Mouse (Mus musculus): ENCODE data around the gene Pign. TPM values are rescaled to one million over a fixed set of nuclear protein-coding genes. Genes with fewer than 3 reads are reported as not detected.

The Pign gene
- polyA plus RNA-seq (2016; fragmentation: Nextera tagmentation; extraction: Ambion mirVana): 18.1 and 21.8 TPM in 2 replicates

DNA sequence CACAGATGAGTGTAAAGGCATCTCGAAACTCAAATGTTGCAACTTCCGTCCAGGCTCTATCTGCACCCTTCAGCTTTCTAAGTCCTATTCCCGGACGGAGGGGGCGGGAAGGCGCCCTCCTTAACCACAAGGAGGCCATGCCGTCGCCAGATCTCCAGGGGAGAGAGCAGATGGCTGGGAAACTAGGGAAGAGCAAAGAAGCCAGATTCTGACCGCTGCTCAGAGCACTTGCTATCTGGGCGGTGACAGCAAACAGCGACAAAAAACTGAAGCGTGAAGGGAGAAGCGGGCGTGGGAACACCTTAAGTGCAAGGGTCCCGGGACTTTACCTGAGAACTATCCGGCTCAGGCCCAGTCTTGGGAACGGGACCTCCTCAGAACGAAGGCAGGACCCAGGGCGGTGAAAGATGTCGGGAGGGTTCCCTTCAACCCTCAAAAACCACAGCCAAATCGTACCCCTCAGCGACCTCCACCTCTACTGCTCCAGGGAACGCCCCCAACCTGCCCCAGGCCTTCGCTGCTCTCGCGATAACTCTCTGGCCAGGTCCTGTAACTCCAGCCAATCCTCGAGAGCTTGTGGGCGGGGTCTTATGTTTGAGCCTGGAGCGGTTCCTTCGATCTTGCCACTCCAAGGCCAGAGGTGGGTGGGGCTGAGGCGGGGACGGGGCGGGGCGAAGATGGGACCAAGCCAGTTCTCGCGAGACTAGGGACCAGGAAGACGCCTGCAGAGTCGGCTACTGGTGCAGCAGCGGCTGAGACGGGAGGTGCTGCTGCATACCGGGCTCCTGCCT is at the start of gene Pign, which contains the start of gene Relch:
Pign (minus strand) TSS at position 507 of the 791 bp plus-strand sequence.
Relch (plus strand) TSS at position 691 of the 791 bp plus-strand sequence.
- Histone ChIP-seq H3K4me1 (replicated peaks) (peaks cover 12% of the 10 kb centered on the region), H3K36me3 (no peaks in the 10 kb centered on the region), H3K4me3 (replicated peaks) (peak within 1 kb of the TSS; percentile 94), H3K27ac (peak within 1 kb of the TSS; percentile 82), H3K27me3 (no peaks in the 10 kb centered on the region), H3K9ac (replicated peaks) (peak within 1 kb of the TSS; percentile 82), H3K4me2 (peak within 1 kb of the TSS; percentile 86), H3K9me3 (no peaks in the 10 kb centered on the region)
- under 1% methylated on average over 41 of the region's 41 CpGs for WGBS
- ATAC-seq (ENCODE audit: insufficient number of reproducible peaks, insufficient read depth, low FRiP score, low TSS enrichment, low read depth): peak; percentile 97

- H3K9me3 ChIP-seq: no peaks in the 10 kb centered on the region
- peaks cover 26% of the 10 kb centered on the region for H3K36me3 ChIP-seq
- H3K27ac ChIP-seq: no peak overlapping the region
- no peak overlapping the region for H3K9ac ChIP-seq (replicated peaks)
- no peak for ATAC-seq (ENCODE audit: insufficient number of reproducible peaks, insufficient read depth, low FRiP score, low TSS enrichment, low read depth)
- H3K4me2 ChIP-seq: no peak overlapping the region
- H3K4me3 ChIP-seq (replicated peaks): no peak overlapping the region
- H3K4me1 ChIP-seq (replicated peaks): no peaks in the 10 kb centered on the region
- H3K27me3 ChIP-seq: no peaks in the 10 kb centered on the region
- WGBS: 96% methylated on average over 2 of the region's 2 CpGs
Observed at GRCm38 (mm10) chr1:105712822-105713221, 49.3 kb upstream of the Pign start.

DNA sequence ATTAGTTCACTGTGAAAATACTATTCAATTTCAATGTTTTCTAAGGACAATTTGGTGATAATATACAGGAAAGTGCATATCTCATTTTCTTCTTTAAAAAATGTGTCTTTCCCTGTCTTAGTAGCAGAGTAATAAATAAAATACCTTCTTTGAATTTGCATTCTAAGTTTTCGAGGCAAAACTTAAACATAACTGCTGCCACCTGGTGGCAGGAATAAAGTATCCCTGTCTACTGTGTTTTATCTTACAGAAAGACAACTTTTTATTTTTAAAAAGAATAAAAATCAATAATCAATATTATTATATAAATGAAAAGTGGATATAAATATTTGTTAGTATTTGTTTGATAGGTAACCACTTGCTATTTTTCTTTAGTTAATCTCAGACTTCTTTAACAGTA is 47.8 kb upstream of the Pign start:
- H3K27me3 ChIP-seq: no peaks in the 10 kb centered on the region
- no peak overlapping the region for H3K27ac ChIP-seq
- 43% methylated on average over 1 of the region's 1 CpGs for WGBS
- no peaks in the 10 kb centered on the region for H3K4me1 ChIP-seq (replicated peaks)
- H3K4me3 ChIP-seq (replicated peaks): no peak overlapping the region
- no peak for ATAC-seq (ENCODE audit: insufficient number of reproducible peaks, insufficient read depth, low FRiP score, low TSS enrichment, low read depth)
- H3K4me2 ChIP-seq: no peak overlapping the region
- peaks cover 33% of the 10 kb centered on the region for H3K36me3 ChIP-seq
- no peak overlapping the region for H3K9ac ChIP-seq (replicated peaks)
- no peaks in the 10 kb centered on the region for H3K9me3 ChIP-seq

DNA sequence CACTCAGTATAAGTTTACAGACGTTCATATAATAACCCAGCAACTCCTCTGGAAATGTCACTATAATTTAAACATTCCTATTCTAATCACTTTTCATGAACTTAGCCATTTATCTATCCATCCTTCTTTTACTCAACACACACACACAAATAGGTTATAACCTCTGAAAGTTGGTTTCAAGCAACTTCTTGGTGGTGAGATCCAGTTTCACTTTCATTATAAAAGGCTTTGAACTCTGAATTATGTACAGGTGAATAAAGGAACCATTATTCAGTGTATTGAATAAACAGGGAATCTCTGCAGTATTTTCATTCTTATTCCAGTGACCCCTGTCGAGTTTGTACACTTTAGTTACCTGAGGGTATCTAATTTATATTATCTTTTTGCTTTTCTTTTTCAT is 45.9 kb upstream of the Pign start:
- 88% methylated on average over 2 of the region's 2 CpGs for WGBS
- Histone ChIP-seq H3K9me3 (no peaks in the 10 kb centered on the region), H3K4me1 (replicated peaks) (no peaks in the 10 kb centered on the region), H3K27me3 (no peaks in the 10 kb centered on the region), H3K27ac (no peak overlapping the region), H3K4me3 (replicated peaks) (no peak overlapping the region), H3K4me2 (no peak overlapping the region), H3K9ac (replicated peaks) (no peak overlapping the region), H3K36me3 (peaks cover 29% of the 10 kb centered on the region)
- ATAC-seq (ENCODE audit: insufficient number of reproducible peaks, insufficient read depth, low FRiP score, low TSS enrichment, low read depth): no peak

- Histone ChIP-seq H3K27me3 (no peaks in the 10 kb centered on the region), H3K9me3 (no peaks in the 10 kb centered on the region), H3K36me3 (peaks cover 19% of the 10 kb centered on the region; the same call in 1 of the 2 replicates), H3K4me1 (replicated peaks) (no peaks in the 10 kb centered on the region), H3K27ac (no peak overlapping the region), H3K4me2 (no peak overlapping the region), H3K9ac (replicated peaks) (no peak overlapping the region), H3K4me3 (replicated peaks) (no peak overlapping the region)
- WGBS: 92% methylated on average over 4 of the region's 4 CpGs
- ATAC-seq (ENCODE audit: insufficient number of reproducible peaks, insufficient read depth, low FRiP score, low TSS enrichment, low read depth): no peak
Observed at GRCm38 (mm10) chr1:105700984-105701530, 37.6 kb upstream of the Pign start.

GRCm38 (mm10) chr1:105695581-105695980 is 32.1 kb upstream of the Pign start:
- Histone ChIP-seq H3K36me3 (peaks cover 12% of the 10 kb centered on the region; the same call in 1 of the 2 replicates), H3K27ac (no peak overlapping the region), H3K4me2 (no peak overlapping the region), H3K4me3 (replicated peaks) (no peak overlapping the region), H3K27me3 (no peaks in the 10 kb centered on the region), H3K9me3 (no peaks in the 10 kb centered on the region), H3K4me1 (replicated peaks) (no peaks in the 10 kb centered on the region), H3K9ac (replicated peaks) (no peak overlapping the region)
- no peak for ATAC-seq (ENCODE audit: insufficient number of reproducible peaks, insufficient read depth, low FRiP score, low TSS enrichment, low read depth)
- 83% methylated on average over 2 of the region's 2 CpGs for WGBS

DNA sequence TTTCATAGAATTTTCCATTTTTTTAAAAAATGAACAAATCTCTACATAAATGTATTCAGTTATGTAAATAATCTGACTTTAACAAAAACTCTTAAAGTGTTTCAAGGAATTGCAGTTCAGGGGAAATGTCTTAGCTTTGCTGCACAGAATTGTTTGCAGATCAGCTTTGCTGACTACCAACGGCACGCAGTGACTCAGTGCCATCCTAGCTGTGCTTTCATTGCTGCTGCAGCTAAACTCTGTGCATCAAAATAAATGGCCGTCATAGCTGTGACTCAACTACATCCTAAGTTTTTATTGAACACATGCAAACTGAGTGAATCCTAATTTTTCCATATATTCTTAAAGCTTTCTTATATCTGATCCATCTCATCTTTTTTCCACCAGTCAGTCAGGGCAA is 22.0 kb upstream of the Pign start:
- Histone ChIP-seq H3K4me1 (replicated peaks) (no peaks in the 10 kb centered on the region), H3K27ac (no peak overlapping the region), H3K27me3 (no peaks in the 10 kb centered on the region), H3K9me3 (no peaks in the 10 kb centered on the region), H3K4me2 (no peak overlapping the region), H3K9ac (replicated peaks) (no peak overlapping the region), H3K4me3 (replicated peaks) (no peak overlapping the region), H3K36me3 (peaks cover 11% of the 10 kb centered on the region; the same call in 1 of the 2 replicates)
- ATAC-seq (ENCODE audit: insufficient number of reproducible peaks, insufficient read depth, low FRiP score, low TSS enrichment, low read depth): no peak
- 90% methylated on average over 3 of the region's 3 CpGs for WGBS

- 84% methylated on average over 1 of the region's 1 CpGs for WGBS
- H3K9ac ChIP-seq (replicated peaks): no peak overlapping the region
Observed at GRCm38 (mm10) chr1:105680587-105680986, 17.1 kb upstream of the Pign start.

DNA sequence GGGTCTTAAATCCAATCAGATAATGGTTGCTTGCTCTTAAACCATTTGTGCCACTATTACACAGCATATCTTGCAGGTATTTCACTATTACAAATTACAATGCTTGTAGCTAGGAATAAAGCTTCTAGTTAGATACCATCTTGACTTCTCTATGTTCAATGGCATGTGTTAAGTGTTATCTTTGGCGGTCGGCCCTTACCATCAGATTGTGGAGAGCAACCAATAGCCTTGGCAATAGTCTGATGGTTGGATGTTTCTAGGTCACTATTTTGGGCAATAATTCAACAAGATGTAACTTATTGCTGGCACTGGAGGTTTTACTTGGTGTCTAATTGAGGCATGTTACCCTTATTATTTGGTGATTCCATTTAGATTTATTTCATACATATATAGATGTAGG is 11.3 kb upstream of the Pign start:
- H3K4me2 ChIP-seq: no peak overlapping the region
- H3K27me3 ChIP-seq: no peaks in the 10 kb centered on the region
- no peak for ATAC-seq (ENCODE audit: insufficient number of reproducible peaks, insufficient read depth, low FRiP score, low TSS enrichment, low read depth)
- WGBS: 92% methylated on average over 2 of the region's 2 CpGs
- no peak overlapping the region for H3K9ac ChIP-seq (replicated peaks)
- H3K27ac ChIP-seq: no peak overlapping the region
- H3K4me1 ChIP-seq (replicated peaks): no peaks in the 10 kb centered on the region
- no peak overlapping the region for H3K4me3 ChIP-seq (replicated peaks)
- H3K36me3 ChIP-seq: peaks cover 10% of the 10 kb centered on the region; the same call in 1 of the 2 replicates
- no peaks in the 10 kb centered on the region for H3K9me3 ChIP-seq

More at GRCm38 (mm10) chr1:105680587-105680986, 17.1 kb upstream of the Pign start:
- Histone ChIP-seq H3K9me3 (no peaks in the 10 kb centered on the region), H3K4me2 (no peak overlapping the region), H3K27me3 (no peaks in the 10 kb centered on the region), H3K27ac (no peak overlapping the region), H3K36me3 (peaks cover 18% of the 10 kb centered on the region; the same call in 1 of the 2 replicates), H3K4me1 (replicated peaks) (no peaks in the 10 kb centered on the region), H3K4me3 (replicated peaks) (no peak overlapping the region)
- no peak for ATAC-seq (ENCODE audit: insufficient number of reproducible peaks, insufficient read depth, low FRiP score, low TSS enrichment, low read depth)

DNA sequence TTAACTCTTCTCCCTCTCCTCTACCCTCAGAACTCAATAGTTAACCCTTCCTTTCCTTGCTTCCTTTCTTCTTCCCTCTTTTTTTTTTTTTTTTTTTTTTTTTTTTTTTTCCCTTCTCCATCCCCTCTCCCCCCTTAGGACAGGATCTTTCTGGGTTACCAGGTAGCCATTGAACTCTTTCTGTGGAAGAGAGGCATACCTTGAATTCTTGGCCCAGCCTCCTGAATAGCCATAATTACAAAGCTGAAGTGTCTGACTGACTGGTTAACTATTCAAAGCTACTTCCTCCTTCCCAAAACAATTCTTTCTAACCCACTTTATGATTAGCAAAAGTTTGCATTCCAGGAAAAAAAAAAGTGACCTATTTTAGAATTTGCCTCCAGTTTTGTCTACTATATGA is 6.2 kb upstream of the Pign start:
- Histone ChIP-seq H3K36me3 (no peaks in the 10 kb centered on the region), H3K4me3 (replicated peaks) (no peak overlapping the region), H3K4me1 (replicated peaks) (peaks cover 9% of the 10 kb centered on the region), H3K27me3 (no peaks in the 10 kb centered on the region), H3K9me3 (no peaks in the 10 kb centered on the region), H3K4me2 (no peak overlapping the region), H3K27ac (no peak overlapping the region), H3K9ac (replicated peaks) (no peak overlapping the region)
- no peak for ATAC-seq (ENCODE audit: insufficient number of reproducible peaks, insufficient read depth, low FRiP score, low TSS enrichment, low read depth)

DNA sequence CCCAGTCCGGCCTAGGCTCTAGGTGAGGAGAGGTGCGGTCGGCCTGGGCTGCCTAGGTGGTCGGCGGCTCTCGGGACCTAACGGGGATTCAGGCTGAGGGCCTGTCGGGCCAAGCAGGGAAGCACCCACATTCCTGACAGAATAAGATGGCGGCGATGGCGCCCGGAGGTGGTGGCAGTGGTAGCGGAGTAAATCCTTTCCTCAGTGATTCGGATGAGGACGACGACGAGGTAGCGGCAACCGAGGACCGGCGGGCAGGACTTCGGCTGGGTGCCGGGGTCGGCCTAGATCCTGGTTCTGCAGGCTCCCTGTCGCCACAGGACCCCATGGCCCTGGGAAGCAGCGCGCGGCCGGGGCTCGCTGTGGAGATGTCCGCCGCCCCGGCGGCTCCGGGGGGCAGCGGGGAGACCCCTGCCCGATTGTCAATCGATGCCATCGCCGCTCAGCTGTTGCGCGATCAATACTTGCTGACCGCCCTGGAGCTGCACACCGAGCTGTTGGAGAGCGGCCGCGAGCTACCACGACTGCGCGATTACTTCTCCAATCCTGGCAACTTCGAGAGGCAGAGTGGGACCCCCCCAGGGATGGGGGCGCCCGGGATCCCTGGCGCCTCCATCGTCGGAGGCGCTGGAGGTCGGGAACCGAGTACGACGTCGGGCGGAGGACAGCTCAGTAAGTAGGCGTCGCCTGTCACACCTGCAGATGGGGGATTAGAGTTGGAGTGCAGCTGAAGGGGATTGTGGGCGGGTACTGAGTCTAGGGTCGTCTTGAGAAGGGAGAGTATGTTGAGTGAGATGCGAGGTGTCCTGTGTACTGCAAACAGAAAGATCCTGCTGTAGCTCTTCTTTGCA is 710 bp upstream of the Pign start:
- H3K36me3 ChIP-seq: no peaks in the 10 kb centered on the region
- H3K27me3 ChIP-seq: no peaks in the 10 kb centered on the region
- H3K9me3 ChIP-seq: no peaks in the 10 kb centered on the region
- peak overlapping the region; percentile 86 for H3K4me2 ChIP-seq
- H3K9ac ChIP-seq (replicated peaks): peak overlapping the region; percentile 82
- H3K4me1 ChIP-seq (replicated peaks): peaks cover 12% of the 10 kb centered on the region
- peak; percentile 8; the same call in 1 of the 2 replicates for ATAC-seq (ENCODE audit: insufficient number of reproducible peaks, insufficient read depth, low FRiP score, low TSS enrichment, low read depth)
- peak overlapping the region; percentile 82 for H3K27ac ChIP-seq
- WGBS: under 1% methylated on average over 68 of the region's 68 CpGs
- peak overlapping the region; percentile 94 for H3K4me3 ChIP-seq (replicated peaks)
